Mouse (Mus musculus): Measurements from ENCODE around the gene Erg28.

DNA sequence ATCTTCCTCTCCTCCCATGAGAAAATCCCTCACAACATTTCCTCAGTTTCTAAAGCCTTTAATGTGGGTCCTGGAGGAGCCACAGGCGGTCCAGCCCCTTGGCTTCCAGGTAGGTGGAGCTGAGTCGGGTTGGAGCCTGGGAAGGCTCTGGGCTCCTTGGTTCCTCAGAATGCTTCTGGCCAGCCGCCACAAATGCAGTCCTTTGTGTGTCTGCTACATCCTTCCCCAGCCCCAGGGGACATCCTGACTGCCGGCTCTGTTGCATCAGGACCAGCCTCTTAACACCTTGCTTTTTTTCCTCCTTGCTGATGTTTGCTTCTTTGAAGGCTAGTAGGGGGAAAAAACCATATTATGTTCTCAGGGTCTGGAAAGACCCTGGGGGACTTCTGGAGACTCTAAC, 56.6 kb downstream of the Erg28 start:
- TF ChIP-seq CTCF (IDR thresholded peaks at IDR 0.05; ENCODE audit: borderline replicate concordance, control insufficient read depth, extremely low read depth, insufficient read depth, low read length, poor library complexity) = no peak
- TF ChIP-seq POLR2A (IDR thresholded peaks at IDR 0.05; ENCODE audit: control insufficient read depth, extremely low read depth, insufficient read depth, low read length, poor library complexity) = no peak

All from thymus, adult 2 months (tissue).